Mouse (Mus musculus): ENCODE data around the gene 4933407L21Rik. TPM values are rescaled to one million over a fixed set of nuclear protein-coding genes. Genes with fewer than 3 reads are reported as not detected.
"Not testable (repeated sequence)": the region's sequence is repeated elsewhere in the genome, so short reads cannot be mapped to it uniquely, and the experiment has no call there.

Gene 4933407L21Rik
- total RNA-seq, 2 experiments from 2014 or later = not detected

DNA sequence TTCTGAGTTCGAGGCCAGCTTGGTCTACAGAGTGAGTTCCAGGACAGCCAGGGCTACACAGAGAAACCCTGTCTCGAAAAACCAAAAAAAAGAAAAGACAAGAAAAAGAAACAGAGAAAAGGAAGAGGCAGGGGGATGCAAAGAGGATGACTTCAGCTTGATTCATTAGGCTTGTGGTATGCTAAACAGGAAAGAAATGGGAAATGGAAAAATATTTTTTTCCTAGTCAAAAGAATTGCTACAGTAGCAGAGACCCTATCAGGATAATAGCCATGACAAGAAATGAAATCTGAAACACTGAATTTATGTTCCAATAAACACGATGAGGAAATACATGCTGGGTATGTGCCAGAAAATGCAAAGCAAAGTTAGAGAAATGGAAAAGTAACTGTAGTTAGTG is 26.9 kb downstream of the 4933407L21Rik start:
- no peak for ATAC-seq (replicated peaks; ENCODE audit: low FRiP score, poor library complexity, severe bottlenecking)

DNA sequence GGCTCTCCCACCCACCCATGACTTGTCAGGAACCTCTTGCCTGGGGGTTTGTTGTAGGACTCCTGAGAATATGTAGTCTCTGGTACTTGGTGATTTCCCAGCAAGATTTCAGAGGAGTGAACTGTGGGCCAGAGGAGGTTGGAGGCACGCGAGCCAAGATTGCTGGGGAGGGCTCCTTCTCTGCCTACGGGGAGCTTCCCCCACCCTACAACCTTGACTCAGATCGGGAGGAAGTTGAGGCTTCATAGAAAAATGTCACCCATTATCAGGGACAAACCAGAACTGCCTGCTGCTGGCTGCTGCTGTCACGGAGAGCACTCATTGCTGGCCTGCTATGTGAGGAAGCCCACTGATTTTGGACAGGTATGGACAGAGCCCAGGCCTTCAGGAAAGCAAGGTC is 29.0 kb downstream of the 4933407L21Rik start:
- ATAC-seq (replicated peaks; ENCODE audit: low FRiP score, poor library complexity, severe bottlenecking) = no peak

DNA sequence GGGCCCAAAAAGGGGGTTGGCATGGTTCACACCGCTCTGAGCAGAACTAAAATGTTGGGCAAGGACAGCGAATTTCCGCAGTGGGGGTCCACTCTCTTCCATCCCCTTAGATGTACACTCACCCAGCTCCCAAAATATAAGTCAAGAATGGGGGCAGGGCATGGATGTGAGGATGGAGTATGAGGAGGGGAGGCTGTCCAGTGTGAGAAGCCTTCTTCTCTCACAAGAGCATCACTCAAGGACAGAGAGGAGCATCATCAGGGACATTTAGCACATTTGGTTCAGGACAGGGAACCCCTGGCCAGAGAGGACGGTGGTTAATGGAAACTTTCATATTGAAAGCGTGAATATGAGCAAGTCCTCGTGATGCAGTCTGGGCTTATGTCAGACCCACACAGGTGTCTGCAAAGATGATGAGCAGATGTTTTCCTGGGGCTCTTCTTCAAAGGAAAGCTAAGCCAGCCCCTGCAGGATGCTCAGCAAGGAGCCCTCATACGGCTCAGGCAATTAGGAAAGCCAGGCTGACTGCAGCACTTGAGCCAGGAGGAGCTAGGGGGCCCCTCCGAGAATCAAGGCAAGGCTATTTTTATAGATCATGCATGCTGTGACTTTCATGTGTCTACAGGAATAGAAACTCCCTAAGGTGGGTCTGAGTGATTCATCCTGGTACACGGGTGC is 29.8 kb downstream of the 4933407L21Rik start:
- no peak for ATAC-seq (replicated peaks; ENCODE audit: low FRiP score, poor library complexity, severe bottlenecking)

DNA sequence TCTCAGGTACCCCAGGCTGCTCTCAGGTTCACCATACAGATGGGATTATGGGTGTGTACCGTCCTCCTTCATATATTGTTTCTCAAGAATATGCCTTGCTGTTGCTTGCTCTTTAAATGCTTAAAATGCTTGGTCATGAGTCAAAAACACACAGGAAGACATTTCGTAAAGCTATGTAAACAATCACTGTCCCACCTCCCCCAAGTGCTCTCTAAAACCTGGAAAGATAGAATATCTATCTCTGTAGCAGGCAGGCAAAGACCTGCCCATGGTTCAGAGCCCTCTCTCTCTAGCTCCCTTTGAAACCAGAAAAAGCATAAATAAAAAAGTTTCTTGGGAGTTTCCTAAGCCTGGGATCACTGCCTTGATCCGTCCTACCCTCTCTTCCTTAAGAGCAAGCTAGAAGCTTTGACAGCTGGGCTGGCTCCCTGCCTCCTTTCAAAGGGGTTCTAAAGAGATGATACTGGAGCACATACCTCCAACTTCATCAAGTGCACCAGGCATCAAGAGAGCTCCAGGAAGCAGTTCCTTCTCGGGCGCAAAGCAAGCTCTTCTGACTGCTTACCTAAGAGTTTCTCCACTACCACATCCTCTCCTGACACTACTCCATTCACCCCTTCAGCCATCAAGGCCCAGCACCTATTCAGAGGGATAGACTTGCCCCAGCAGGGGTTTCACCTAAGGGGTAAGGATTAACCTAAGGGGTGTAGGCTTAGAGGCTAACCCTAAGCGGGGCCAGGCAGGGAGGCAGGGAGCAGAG is 31.0 kb downstream of the 4933407L21Rik start:
- no peak for ATAC-seq (replicated peaks; ENCODE audit: low FRiP score, poor library complexity, severe bottlenecking)

DNA sequence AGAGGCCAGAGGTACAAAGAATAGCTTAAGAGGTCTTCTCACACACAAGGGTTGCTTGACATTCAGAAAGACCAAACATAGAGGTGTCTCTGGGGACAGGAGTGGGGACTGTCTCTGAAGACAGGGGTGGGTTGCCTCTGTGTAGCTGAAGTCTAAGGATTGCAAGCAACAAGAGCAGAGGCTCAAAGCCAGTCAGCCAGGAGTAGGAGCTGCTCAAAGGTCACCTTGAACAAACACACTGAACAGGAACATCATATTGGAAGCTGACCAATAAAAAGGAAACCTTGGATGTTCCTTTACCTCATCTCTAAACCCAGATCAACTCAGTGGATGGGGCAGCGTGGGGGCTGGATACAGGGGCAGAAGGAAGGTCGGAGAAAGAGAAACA is 31.6 kb downstream of the 4933407L21Rik start:
- no peak for ATAC-seq (replicated peaks; ENCODE audit: low FRiP score, poor library complexity, severe bottlenecking)

DNA sequence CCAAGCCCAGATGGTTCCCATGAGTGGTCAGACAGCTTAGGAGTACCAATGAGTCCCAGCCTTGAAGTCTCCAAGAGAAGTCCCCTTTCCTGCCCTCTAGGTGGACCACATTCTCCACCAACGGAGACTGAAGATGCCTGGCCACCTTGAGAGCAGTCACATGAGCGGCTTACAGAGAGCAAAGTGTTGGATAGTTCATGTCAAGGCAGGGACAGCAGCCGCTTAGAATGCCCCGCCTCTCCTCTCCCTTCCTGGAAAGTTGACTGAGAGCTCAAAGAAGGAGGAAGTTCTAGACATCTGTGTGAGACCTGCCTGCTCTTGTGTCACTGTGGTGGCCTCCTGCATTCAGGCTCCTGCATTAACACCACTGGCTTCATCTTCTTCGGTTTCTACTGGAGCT is 32.6 kb downstream of the 4933407L21Rik start, which contains the start of gene Gpr55:
Gene Gpr55 (minus strand): TSS at position 135 of the 400 bp plus-strand sequence.
- no peak for ATAC-seq (replicated peaks; ENCODE audit: low FRiP score, poor library complexity, severe bottlenecking)

DNA sequence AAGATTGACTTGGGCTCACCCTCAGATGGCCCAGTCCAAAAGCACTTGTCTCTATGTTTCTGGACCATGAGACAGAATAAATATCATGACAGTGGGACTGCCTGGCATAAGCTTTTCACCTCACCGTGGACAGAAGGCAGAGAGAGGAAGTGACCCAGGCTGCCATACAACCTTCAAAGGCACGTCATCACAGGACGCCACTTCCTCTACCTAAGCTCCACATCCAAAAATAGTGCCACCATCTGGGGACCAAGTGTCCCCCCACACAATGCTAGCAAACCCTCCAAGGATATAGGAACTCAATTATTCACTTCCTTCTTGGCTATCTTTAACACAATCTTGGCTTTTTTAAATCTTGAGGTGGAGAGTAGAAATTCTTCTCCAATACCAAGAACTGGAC is 33.8 kb downstream of the 4933407L21Rik start:
- ATAC-seq (replicated peaks; ENCODE audit: low FRiP score, poor library complexity, severe bottlenecking) = no peak

DNA sequence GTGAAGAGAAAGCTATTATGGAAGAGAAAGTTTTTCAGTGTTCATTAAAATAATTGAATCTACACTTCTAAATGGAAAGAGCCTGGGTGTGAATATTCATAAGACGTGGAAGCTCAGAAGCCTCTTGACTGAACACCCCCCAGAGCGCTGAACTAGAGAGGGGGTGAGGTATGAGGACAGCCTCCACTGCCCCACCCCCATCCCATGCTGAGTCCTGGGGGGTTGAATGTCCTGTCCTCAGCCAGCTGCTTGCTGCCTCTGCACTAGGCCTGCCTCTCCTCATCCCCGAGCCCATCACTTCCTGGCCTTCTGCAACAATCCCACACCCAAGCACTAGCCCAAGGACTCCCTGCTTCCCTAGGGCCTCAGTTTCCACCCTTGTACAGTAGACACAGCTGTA is 37.6 kb downstream of the 4933407L21Rik start:
- no peak for ATAC-seq (replicated peaks; ENCODE audit: low FRiP score, poor library complexity, severe bottlenecking)

DNA sequence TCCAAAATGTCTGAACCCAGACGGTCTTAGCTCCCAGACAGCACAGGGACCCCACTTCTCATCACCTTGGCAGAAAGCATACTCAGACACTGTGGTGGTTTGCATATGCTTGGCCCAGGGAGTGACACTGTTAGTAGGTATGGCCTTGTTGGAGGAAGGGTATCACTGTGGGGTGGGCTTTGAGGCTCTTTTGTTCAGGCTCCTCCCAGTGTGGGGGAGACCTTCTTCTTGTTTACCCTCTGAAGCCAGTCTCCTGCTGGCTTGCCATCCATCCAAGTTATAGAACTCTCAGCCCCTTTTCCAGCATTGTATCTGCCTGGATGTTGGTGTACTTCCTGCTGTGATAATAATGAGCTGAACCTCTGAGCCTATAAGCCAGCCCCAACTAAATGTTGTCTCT is 40.8 kb downstream of the 4933407L21Rik start:
- no peak for ATAC-seq (replicated peaks; ENCODE audit: low FRiP score, poor library complexity, severe bottlenecking)

DNA sequence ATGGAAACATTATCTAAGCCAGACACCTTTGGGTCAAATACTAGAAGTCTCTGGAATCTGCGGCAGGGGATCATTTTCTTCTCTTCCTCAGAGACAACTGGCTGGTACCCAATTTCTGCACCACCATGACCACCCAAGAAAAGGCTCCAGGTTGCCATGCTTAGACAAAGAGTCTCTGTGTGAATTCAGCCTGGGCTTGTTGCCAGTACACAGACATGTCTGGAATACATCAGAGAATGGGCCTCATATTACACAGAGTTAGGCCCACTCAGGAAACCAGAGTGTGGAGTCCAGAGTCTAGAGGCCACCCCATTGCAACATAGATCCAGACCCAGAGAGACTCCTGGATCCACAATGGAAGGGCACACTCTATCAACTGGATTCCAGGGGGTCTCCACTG is 41.2 kb downstream of the 4933407L21Rik start:
- ATAC-seq (replicated peaks; ENCODE audit: low FRiP score, poor library complexity, severe bottlenecking) = no peak

DNA sequence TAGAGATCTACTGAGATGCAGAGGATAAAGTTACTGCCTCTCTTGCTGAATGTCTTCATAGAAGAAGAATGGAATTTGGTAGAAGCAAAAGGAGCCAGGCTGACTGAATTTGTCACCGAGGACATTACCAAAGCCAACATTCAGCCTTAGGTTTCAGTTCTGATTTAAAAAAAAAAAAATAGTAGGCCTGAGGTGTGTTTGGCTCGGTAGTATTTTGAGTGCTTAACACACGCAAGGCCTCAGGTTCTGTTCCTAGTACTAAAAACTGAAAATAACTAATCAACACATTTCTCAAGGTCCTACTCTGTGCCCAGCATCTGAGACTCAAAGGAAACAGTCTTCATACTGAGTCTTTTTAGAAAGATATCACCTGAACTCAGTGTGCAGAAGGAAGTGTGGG is 42.8 kb downstream of the 4933407L21Rik start:
- ATAC-seq (replicated peaks; ENCODE audit: low FRiP score, poor library complexity, severe bottlenecking) = no peak

DNA sequence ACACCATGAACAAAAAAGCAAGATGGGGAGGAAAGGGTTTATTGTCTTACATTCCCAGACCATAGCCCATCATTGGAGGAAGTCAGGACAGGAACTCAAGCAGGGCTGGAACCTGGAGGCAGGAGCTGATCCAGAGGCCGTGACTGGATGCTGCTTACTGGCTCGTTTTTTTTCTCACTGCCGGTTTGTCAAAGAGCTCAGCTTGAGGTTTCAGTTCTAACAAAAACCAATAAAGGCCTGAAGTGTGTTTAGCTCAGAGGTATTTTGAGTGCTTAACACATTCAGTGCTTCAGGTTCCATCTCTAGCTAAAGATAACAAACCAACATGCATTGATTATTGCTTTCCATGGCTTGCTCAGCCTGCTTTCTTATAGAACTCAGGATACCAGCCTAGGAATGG is 44.1 kb downstream of the 4933407L21Rik start:
- no peak for ATAC-seq (replicated peaks; ENCODE audit: low FRiP score, poor library complexity, severe bottlenecking)

DNA sequence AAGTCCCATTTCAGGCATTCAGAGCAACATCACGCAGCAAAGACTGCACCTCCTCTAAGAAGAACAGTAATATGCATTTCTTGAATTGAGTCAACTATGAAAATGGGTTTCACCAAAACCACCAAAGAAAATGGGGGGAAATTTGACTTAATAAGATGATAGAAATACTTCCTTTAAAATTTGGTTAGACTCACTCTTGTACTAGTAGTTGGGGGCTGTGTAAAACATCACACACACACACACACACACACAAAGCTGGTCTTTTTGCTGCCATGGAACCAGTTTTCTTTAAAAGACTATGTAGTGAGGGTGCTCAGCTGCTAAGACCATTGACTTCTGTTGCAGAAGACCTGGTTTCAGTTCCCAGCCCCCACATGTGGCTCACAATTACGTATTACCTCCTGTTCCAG is 45.2 kb downstream of the 4933407L21Rik start:
- no peak for ATAC-seq (replicated peaks; ENCODE audit: low FRiP score, poor library complexity, severe bottlenecking)

DNA sequence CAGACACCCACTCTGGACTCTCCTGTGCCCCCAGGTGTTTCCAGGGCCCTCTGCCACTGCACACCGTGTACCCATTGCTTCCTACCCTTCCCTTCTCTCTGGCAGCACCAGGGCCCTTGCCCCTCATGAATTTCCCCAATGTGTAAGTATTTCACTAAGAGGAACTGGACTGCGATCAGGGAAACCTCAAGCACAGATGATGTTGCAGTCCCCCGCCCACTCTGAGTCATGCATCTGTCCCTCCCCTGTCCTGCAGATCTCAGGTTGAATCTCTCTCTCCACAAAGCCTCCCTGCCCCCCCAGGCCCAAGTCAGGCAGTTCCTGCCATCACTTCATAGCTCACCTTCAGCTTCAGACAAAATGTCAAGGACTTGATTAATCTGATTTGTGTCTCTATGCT is 49.4 kb downstream of the 4933407L21Rik start:
- no peak for ATAC-seq (replicated peaks; ENCODE audit: low FRiP score, poor library complexity, severe bottlenecking)

DNA sequence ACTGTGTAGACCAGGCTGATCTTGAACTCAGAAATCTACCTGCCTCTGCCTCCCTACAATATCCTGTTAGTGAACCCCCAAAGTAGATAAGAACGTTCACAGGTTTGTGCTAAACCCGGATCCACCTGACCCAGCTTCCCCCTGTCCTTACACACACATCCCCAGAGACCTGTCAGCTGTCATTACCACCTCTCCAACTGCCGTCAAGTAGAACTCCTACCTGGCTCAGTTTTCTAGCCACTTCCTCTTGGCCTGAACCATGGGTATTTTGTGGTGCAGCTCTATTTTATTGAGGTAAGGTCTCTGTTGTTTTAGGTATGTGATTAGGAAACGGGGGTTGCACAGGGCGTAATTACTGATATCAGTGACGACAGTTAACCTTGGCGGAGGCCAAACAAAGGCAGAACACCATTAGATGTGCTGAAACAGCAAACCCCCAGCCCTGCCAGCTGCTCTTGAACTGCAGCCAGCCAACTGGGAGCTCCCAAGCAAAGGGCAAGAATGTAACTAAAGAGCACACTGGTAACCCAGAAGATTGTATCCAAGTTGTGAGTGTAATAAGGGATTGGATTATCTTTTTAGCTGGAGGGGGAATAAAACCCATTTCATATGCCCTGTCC is 53.6 kb downstream of the 4933407L21Rik start:
- no peak for ATAC-seq (replicated peaks; ENCODE audit: low FRiP score, poor library complexity, severe bottlenecking)

DNA sequence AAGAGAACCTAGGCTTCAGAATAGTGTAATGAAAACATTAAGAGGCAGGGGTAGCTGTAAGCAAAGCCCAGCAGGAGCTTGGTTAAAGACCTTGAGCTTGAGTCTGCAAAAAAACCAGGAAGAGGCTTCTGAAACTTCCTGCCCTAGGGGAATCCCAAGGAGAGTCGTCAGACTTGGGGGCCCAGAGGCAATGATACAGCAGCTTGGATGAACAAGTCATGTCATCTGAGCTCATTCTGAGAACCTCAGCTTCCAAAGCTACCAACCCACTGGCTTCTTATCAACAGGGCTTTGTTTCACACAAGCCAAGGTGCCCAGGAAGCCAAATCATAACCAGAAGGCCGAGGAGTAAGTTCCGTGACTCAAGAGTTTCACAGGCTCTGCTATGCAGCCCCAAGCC is 57.5 kb downstream of the 4933407L21Rik start:
- no peak for ATAC-seq (replicated peaks; ENCODE audit: low FRiP score, poor library complexity, severe bottlenecking)

DNA sequence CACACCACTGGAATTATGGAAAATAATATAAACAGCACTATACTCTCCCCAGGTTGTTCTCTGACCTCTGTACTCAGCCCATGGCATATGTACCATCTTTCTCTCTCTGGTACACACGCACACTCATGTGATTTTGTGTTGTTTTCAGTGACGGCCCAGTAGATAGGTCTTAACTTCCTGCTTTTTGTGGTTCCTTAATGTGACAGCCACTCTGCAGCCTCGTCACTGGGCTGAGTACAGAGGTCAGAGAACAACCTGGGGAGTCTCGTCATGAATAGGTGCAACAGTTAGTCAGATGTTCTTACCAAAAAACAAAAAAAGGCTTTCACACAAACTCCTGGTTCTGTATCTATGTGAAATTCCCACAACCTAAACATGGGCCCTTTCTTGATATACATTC is 60.1 kb downstream of the 4933407L21Rik start:
- ATAC-seq (replicated peaks; ENCODE audit: low FRiP score, poor library complexity, severe bottlenecking) = no peak

DNA sequence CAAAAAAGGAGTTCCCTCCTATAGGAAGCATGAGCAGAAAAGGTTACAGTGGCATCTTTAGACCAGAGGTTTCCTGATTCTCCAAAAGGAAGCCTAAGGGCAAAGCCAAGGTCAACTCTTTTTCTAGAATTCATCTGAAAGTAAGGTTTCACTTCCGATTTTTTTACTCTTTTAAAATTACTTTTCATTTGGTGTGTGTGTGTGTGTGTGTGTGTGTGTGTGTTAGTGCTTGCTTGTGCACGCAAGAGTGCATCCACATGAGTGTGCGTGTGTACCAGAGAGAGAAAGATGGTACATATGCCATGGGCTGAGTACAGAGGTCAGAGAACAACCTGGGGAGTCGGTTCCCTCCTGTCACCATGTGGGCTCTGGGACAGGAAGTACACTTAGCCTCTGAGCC is 60.6 kb downstream of the 4933407L21Rik start:
- not testable (repeated sequence) for ATAC-seq (replicated peaks; ENCODE audit: low FRiP score, poor library complexity, severe bottlenecking)

Measured in erythroid progenitor cell, adult 5-6 weeks (primary cell).